Mouse (Mus musculus): ENCODE measurements around the gene Cybc1. TPM values are rescaled to one million over a fixed set of nuclear protein-coding genes. Genes with fewer than 3 reads are reported as not detected.

The Cybc1 gene
- polyA plus RNA-seq, 1 experiment from 2014 or later, result 40.6 TPM

Other genes starting within 250 kb of the Cybc1 start
- gene Csnk1d, start 238.0 kb downstream of the Cybc1 start, polyA plus RNA-seq (2014; fragmentation: Nextera tagmentation; extraction: Ambion mirVana), result 70.4 and 70.6 TPM in 2 replicates
- 1.5 and 2.1 TPM in 2 replicates for gene Cd7, start 189.9 kb downstream of the Cybc1 start, polyA plus RNA-seq (2014; fragmentation: Nextera tagmentation; extraction: Ambion mirVana)
- gene Sectm1b, start 165.8 kb downstream of the Cybc1 start, polyA plus RNA-seq (2014; fragmentation: Nextera tagmentation; extraction: Ambion mirVana), result 0.32 and 1.1 TPM in 2 replicates
- 0.34 TPM in 1 of 2 replicates, not detected in the other for gene Sectm1a, start 148.1 kb downstream of the Cybc1 start, polyA plus RNA-seq (2014; fragmentation: Nextera tagmentation; extraction: Ambion mirVana)
- gene Tex19.2, start 110.6 kb downstream of the Cybc1 start, polyA plus RNA-seq (2014; fragmentation: Nextera tagmentation; extraction: Ambion mirVana), result not detected in 2 replicates
- gene Tex19.1, start 83.2 kb downstream of the Cybc1 start, polyA plus RNA-seq (2014; fragmentation: Nextera tagmentation; extraction: Ambion mirVana), result not detected in 2 replicates
- not detected in 2 replicates for gene Uts2r, start 69.1 kb downstream of the Cybc1 start, polyA plus RNA-seq (2014; fragmentation: Nextera tagmentation; extraction: Ambion mirVana)
- 12.0 and 12.6 TPM in 2 replicates for gene Hexdc, start 24.9 kb downstream of the Cybc1 start, polyA plus RNA-seq (2014; fragmentation: Nextera tagmentation; extraction: Ambion mirVana)
- gene Ogfod3, start 24.6 kb downstream of the Cybc1 start, polyA plus RNA-seq (2014; fragmentation: Nextera tagmentation; extraction: Ambion mirVana), result 28.0 and 34.7 TPM in 2 replicates
- 43.2 and 53.8 TPM in 2 replicates for gene Narf, start 7.9 kb upstream of the Cybc1 start, polyA plus RNA-seq (2014; fragmentation: Nextera tagmentation; extraction: Ambion mirVana)
- gene Foxk2, start 30.7 kb upstream of the Cybc1 start, polyA plus RNA-seq (2014; fragmentation: Nextera tagmentation; extraction: Ambion mirVana), result 9.6 and 11.6 TPM in 2 replicates
- 97.9 and 105 TPM in 2 replicates for gene Wdr45b, start 125.1 kb upstream of the Cybc1 start, polyA plus RNA-seq (2014; fragmentation: Nextera tagmentation; extraction: Ambion mirVana)
- gene Rab40b, start 158.9 kb upstream of the Cybc1 start, polyA plus RNA-seq (2014; fragmentation: Nextera tagmentation; extraction: Ambion mirVana), result 7.2 and 7.3 TPM in 2 replicates
- 7.1 and 8.2 TPM in 2 replicates for gene Fn3krp, start 192.1 kb upstream of the Cybc1 start, polyA plus RNA-seq (2014; fragmentation: Nextera tagmentation; extraction: Ambion mirVana)
- 0.87 and 1.2 TPM in 2 replicates for gene Fn3k, start 205.6 kb upstream of the Cybc1 start, polyA plus RNA-seq (2014; fragmentation: Nextera tagmentation; extraction: Ambion mirVana)
- gene Tbcd, start 222.6 kb upstream of the Cybc1 start, polyA plus RNA-seq (2014; fragmentation: Nextera tagmentation; extraction: Ambion mirVana), result 32.0 and 33.2 TPM in 2 replicates